In the genomic region with DNA sequence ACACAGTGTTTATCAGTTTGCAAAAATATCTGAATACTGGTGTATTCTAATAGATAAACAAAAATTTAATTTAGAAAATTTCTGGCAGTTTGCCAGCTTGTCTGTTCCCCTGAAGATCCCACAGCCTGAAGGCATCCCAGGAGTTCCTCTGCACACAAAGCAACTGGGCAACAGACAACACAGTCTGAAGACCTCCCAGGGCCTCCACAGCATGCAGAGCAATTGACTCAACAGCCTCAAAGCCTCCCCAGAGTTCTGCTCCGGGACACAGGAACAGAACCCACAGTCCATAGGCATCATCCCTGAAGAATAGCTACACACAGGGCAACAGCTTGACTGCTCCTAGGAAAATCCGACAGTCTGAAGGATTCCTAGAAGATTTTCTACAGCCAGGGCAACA, we compare ENCODE assay signal across 23 mouse cellular contexts. TPM values are rescaled to one million over a fixed set of nuclear protein-coding genes. Genes with fewer than 3 reads are reported as not detected.
"Had no signal": no experiment of that assay in that cellular context is flagged by ENCODE, and none has a peak within 500 bp of the region (broad histone marks: within the 10 kb centered on the region; RNA-seq: fewer than 3 reads in every experiment).

No protein-coding gene starts in this region.

- H3K27ac ChIP-seq: kidney, embryonic 15.5 days; limb, embryonic 10.5 days; liver, embryonic 15.5 days; macrophage; midbrain, embryonic 12.5 days; neural tube, embryonic 12.5 days had no signal

- H3K4me3 ChIP-seq: kidney, embryonic 15.5 days; limb, embryonic 10.5 days; liver, embryonic 15.5 days; megakaryocyte, embryonic 14.5 days; midbrain, embryonic 12.5 days; neural tube, embryonic 12.5 days had no signal

- H3K9ac ChIP-seq: kidney, embryonic 15.5 days; liver, embryonic 15.5 days; midbrain, embryonic 12.5 days; neural tube, embryonic 12.5 days had no signal

- DNase-seq: kidney, adult 2 months; kidney, postnatal 14 days; lung, adult 2 months; lung, postnatal 10 days; right cerebral cortex, postnatal 14 days; thymus, postnatal 36 days had no signal

- H3K4me2 ChIP-seq: kidney, embryonic 15.5 days; liver, embryonic 11.5 days; liver, embryonic 15.5 days; midbrain, embryonic 12.5 days; neural tube, embryonic 12.5 days had no signal

- H3K4me1 ChIP-seq: kidney, embryonic 15.5 days; limb, embryonic 10.5 days; liver, embryonic 15.5 days; megakaryocyte, embryonic 14.5 days; midbrain, embryonic 12.5 days; neural tube, embryonic 12.5 days had no signal

- H3K9me3 ChIP-seq: kidney, embryonic 15.5 days; limb, embryonic 10.5 days; liver, embryonic 15.5 days; midbrain, embryonic 12.5 days; neural tube, embryonic 12.5 days had no signal

- H3K27me3 ChIP-seq: kidney, embryonic 15.5 days; liver, embryonic 15.5 days; megakaryocyte, embryonic 14.5 days; midbrain, embryonic 12.5 days; neural tube, embryonic 12.5 days had no signal

- H3K36me3 ChIP-seq: kidney, embryonic 15.5 days; limb, embryonic 10.5 days; liver, embryonic 15.5 days; midbrain, embryonic 12.5 days; neural tube, embryonic 12.5 days had no signal

RNA-seq across cellular contexts. Expression of a gene that starts 59.3 kb away (rescaled TPM):
- total RNA-seq: layer of hippocampus, postnatal 14 days; left cerebral cortex, adult 18-20 months; left cerebral cortex, postnatal 10 days; monocyte, adult 5-6 weeks; neutrophil, adult 5-6 weeks had no signal
- polyA plus RNA-seq: large intestine, adult 2 months; limb, embryonic 10.5 days; limb, embryonic 14.5 days; lung, adult 2 months; macrophage; midbrain, embryonic 12.5 days; neural tube, embryonic 12.5 days; spleen, adult 2 months; thymus, postnatal 0 days had no signal
